Mouse (Mus musculus): ENCODE data around the gene Zfp638.

GRCm38 (mm10) chr6:83849446-83849845 is 17.5 kb upstream of the Zfp638 start:
- TF ChIP-seq CTCF (IDR thresholded peaks at IDR 0.05; ENCODE audit: borderline replicate concordance, insufficient read depth, low read length) (no peak), POLR2A (IDR thresholded peaks at IDR 0.05; ENCODE audit: low read depth, low read length) (no peak)

Data from embryonic fibroblast, embryonic 13.5 days (primary cell).